Comparison of ENCODE assay signal across 8 mouse cellular contexts in the genomic region with DNA sequence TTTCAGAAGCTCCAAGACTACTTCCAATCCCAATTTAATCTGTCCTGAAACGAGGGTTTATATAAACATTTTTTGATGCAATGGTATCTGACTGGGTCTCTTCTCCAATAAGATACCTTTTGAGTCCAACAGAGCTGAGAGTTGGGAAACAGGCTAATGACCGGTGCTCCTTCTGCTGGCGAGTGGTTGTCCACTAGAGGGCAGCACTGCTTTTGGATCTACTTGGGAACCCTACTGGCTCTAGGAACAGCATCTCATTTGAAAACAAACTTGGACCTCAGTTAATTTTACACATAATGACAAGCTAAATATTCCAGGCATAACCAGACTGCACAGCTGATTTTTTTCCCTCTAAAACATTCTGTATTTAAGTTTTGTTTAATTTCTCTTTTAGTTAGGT.
DNase-seq lines count a peak whose midpoint lies in the region; ATAC-seq and TF ChIP-seq lines count a peak whose summit lies in the region.

No protein-coding gene starts in this region.

- no peak overlapping the region for H3K4me3 ChIP-seq in hindbrain, postnatal 0 days (ENCODE audit: low read length)
- H3K4me3 ChIP-seq in left cerebral cortex, adult 2 months, result no peak overlapping the region
- no peak overlapping the region for H3K4me3 ChIP-seq in midbrain, embryonic 16.5 days (ENCODE audit: low read depth, low read length)

- intact Hi-C loops in left cerebral cortex, adult 2 months (cut with DNase I), result loop anchor here (5.0 kb wide), 2 partner anchors 307 to 382 kb away; no protein-coding TSS in a partner anchor

- TF ChIP-seq CTCF in hindbrain, postnatal 0 days (IDR thresholded peaks at IDR 0.05; ENCODE audit: low read depth), result peak; percentile 91
- peak; percentile 97 for TF ChIP-seq CTCF in left cerebral cortex, adult 2 months (IDR thresholded peaks at IDR 0.05)

- H3K9ac ChIP-seq in hindbrain, postnatal 0 days (replicated peaks; ENCODE audit: low read length), result no peak overlapping the region
- no peak overlapping the region for H3K9ac ChIP-seq in midbrain, embryonic 16.5 days (ENCODE audit: low read depth, low read length)

- no peaks in the 10 kb centered on the region for H3K4me1 ChIP-seq in hindbrain, postnatal 0 days (ENCODE audit: insufficient read depth, low read length)
- H3K4me1 ChIP-seq in midbrain, embryonic 16.5 days (ENCODE audit: control insufficient read depth, insufficient read depth, low read length), result peaks cover 10% of the 10 kb centered on the region

- peaks cover 6% of the 10 kb centered on the region; the same call in 1 of the 2 replicates for H3K27me3 ChIP-seq in hindbrain, postnatal 0 days (ENCODE audit: insufficient read depth, low read length)
- peaks cover 12% of the 10 kb centered on the region for H3K27me3 ChIP-seq in midbrain, embryonic 16.5 days (ENCODE audit: control insufficient read depth, insufficient read depth, low read depth, low read length)

- H3K4me2 ChIP-seq in hindbrain, postnatal 0 days (ENCODE audit: low read depth, low read length), result no peak overlapping the region
- no peak overlapping the region for H3K4me2 ChIP-seq in midbrain, embryonic 16.5 days (ENCODE audit: low read length)

- no peaks in the 10 kb centered on the region for H3K36me3 ChIP-seq in hindbrain, postnatal 0 days (ENCODE audit: insufficient read depth, low read length)
- H3K36me3 ChIP-seq in midbrain, embryonic 16.5 days (ENCODE audit: control insufficient read depth, insufficient read depth, low read length), result no peaks in the 10 kb centered on the region

- peak; percentile 49 to 63 for DNase-seq in urinary bladder, adult 18-20 months (ENCODE audit: low spot score in 2 of 2)
- no peak for DNase-seq in urinary bladder, adult 2 months (ENCODE audit: low spot score)
- DNase-seq in cerebellum, postnatal 14 days, result peak; percentile 89 to 93
- peak; percentile 61 to 77 for DNase-seq in frontal cortex, postnatal 25 days (ENCODE audit: low spot score in 2 of 2)
- peak; percentile 92 for DNase-seq in hindbrain, postnatal 0 days (ENCODE audit: low spot score)
- peak; percentile 77 to 83 for DNase-seq in left cerebral cortex, adult 2 months (ENCODE audit: extremely low spot score in 1 of 2, low spot score in 2 of 2)
- DNase-seq in spleen, postnatal 4 days (ENCODE audit: low spot score in 2 of 2), result peak; percentile 52 to 81

- peak; percentile 64; the same call in 1 of the 2 replicates for ATAC-seq in hindbrain, postnatal 0 days
- ATAC-seq in midbrain, embryonic 16.5 days, result peak; percentile 76; the same call in 1 of the 2 replicates

- H3K9me3 ChIP-seq in hindbrain, postnatal 0 days (ENCODE audit: low read length), result no peaks in the 10 kb centered on the region
- H3K9me3 ChIP-seq in midbrain, embryonic 16.5 days (replicated peaks; ENCODE audit: control insufficient read depth, low read length, poor library complexity, severe bottlenecking), result no peaks in the 10 kb centered on the region

- H3K27ac ChIP-seq in hindbrain, postnatal 0 days, result no peak overlapping the region
- H3K27ac ChIP-seq in left cerebral cortex, adult 2 months, result no peak overlapping the region
- H3K27ac ChIP-seq in midbrain, embryonic 16.5 days (ENCODE audit: low read length), result no peak overlapping the region

- WGBS in hindbrain, postnatal 0 days, result 4% methylated on average over 3 of the region's 3 CpGs
- under 1% methylated on average over 3 of the region's 3 CpGs for WGBS in midbrain, embryonic 16.5 days
